Mouse (Mus musculus): Measurements from ENCODE around the gene Gpr173.
A peak's percentile ranks its signal among the peaks of the same experiment; 100 is the strongest.
"Not testable (repeated sequence)": the region's sequence is repeated elsewhere in the genome, so short reads cannot be mapped to it uniquely, and the experiment has no call there.

The Gpr173 gene

GRCm38 (mm10) chrX:152368397-152369273 lies at the start of gene Gpr173:
TSS of gene Gpr173 (minus strand) at chrX:152368704.
- peak; percentile 58 for DNase-seq

- DNase-seq: no peak
Observed at GRCm38 (mm10) chrX:152403251-152403650, 34.7 kb upstream of the Gpr173 start.

- peak; percentile 12 for DNase-seq
Observed at GRCm38 (mm10) chrX:152400096-152400495, 31.6 kb upstream of the Gpr173 start.

GRCm38 (mm10) chrX:152368054-152368396 lies 479 bp downstream of the Gpr173 start:
- peak; percentile 44 for DNase-seq

- peak; percentile 69 for DNase-seq
Observed at GRCm38 (mm10) chrX:152366418-152366817, 2.1 kb downstream of the Gpr173 start.

- DNase-seq: peak; percentile 30
Observed at GRCm38 (mm10) chrX:152352553-152353153, 15.9 kb downstream of the Gpr173 start.

- peak; percentile 59 for DNase-seq
Observed at GRCm38 (mm10) chrX:152347041-152347440, 21.5 kb downstream of the Gpr173 start.

GRCm38 (mm10) chrX:152346587-152346986 lies 21.9 kb downstream of the Gpr173 start:
- peak; percentile 45 for DNase-seq

GRCm38 (mm10) chrX:152342903-152343302 lies 25.6 kb downstream of the Gpr173 start:
- DNase-seq: no peak

GRCm38 (mm10) chrX:152342358-152342901 lies 26.1 kb downstream of the Gpr173 start, which contains the start of gene Tspyl2:
TSS of gene Tspyl2 (minus strand) at chrX:152342425.
- peak; percentile 90 for DNase-seq

- no peak for DNase-seq
Observed at GRCm38 (mm10) chrX:152341496-152341895, 27.0 kb downstream of the Gpr173 start.

GRCm38 (mm10) chrX:152336546-152337332 lies 31.8 kb downstream of the Gpr173 start:
- DNase-seq: peak; percentile 82

- not testable (repeated sequence) for DNase-seq
Observed at GRCm38 (mm10) chrX:152336123-152336522, 32.4 kb downstream of the Gpr173 start.

GRCm38 (mm10) chrX:152329400-152329799 lies 39.1 kb downstream of the Gpr173 start:
- DNase-seq: not testable (repeated sequence)

GRCm38 (mm10) chrX:152327689-152328052 lies 40.8 kb downstream of the Gpr173 start:
- no peak for DNase-seq

- DNase-seq: peak; percentile 74
Observed at GRCm38 (mm10) chrX:152326996-152327688, 41.4 kb downstream of the Gpr173 start, which contains the start of gene Kantr. TSS of gene Kantr (minus strand) at chrX:152327495.

- DNase-seq: no peak
Observed at GRCm38 (mm10) chrX:152323584-152323983, 44.9 kb downstream of the Gpr173 start.

- DNase-seq: no peak
Observed at GRCm38 (mm10) chrX:152322776-152323175, 45.7 kb downstream of the Gpr173 start.

- no peak for DNase-seq
Observed at GRCm38 (mm10) chrX:152320535-152320934, 48.0 kb downstream of the Gpr173 start.

GRCm38 (mm10) chrX:152307942-152308341 lies 60.6 kb downstream of the Gpr173 start:
- peak; percentile 16 for DNase-seq

- DNase-seq: no peak
Observed at GRCm38 (mm10) chrX:152307371-152307770, 61.1 kb downstream of the Gpr173 start.

GRCm38 (mm10) chrX:152306224-152306623 lies 62.3 kb downstream of the Gpr173 start:
- DNase-seq: no peak

All from cerebellum, adult 8-10 months (tissue).